Mouse (Mus musculus) gastrocnemius, postnatal 25 days (tissue): Measurements from ENCODE around the gene Slc5a12. TPM values are rescaled to one million over a fixed set of nuclear protein-coding genes. Genes with fewer than 3 reads are reported as not detected.

ENCODE experiments used
- DNase-seq: peaks from one replicate; pipeline ENCODE4 v3.0.0; 2022
- long read RNA-seq, 2 experiments: library from polyadenylated mRNA; stranded (forward); transcript quantifications; one replicate each; pipeline ENCODE4 v2.0.0; 2021
- total RNA-seq, 2 experiments: library from RNA; stranded (reverse); gene quantifications; 1 replicate in 1 of 2; 2 replicates in 1 of 2; pipeline ENCODE4 v1.2.3; 2021

Slc5a12 gene
- total RNA-seq = not detected
- long read RNA-seq, experiment 1 = 0 reads
- long read RNA-seq, experiment 2 = 0 reads

DNA sequence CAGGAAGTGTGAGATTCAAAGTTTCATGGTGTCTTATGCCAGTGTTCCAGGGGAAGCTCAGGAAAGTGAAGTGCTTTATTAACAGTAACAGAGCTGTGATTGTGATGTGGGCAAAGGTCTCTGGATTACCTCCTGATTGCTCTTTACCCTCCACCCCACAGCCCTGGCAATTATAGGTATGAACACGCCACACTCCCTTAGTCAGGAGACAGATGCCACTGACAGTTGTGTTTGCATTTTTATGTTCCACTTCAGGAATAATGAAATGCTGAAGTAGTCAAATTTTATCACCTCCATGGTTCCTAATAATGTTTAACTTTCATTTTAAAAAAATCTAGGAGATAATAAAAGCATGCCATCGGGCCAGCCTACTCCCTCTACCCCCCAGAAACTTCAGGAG is at the start of gene Slc5a12:
TSS of gene Slc5a12 (plus strand) at position 367 of the 400 bp plus-strand sequence.
- DNase-seq = no peak

DNA sequence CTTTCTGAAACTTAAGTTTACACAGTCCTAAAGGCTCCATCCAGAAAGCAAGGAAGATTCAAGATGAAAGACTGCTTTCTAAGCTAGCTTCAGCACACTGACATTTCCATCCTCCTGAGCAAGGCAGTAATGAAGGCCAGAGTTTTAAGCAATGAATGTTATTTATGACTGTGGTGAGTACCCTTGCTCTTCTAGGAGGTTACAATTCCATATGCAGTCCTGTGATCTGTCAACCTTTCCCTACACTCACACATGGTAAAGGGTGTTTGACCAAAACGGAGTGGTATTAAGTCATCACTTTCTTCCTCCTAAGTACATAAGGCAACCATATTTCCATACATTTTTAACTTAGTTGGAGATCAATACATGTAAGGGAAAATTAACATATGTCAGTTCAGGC is 41.0 kb upstream of the Slc5a12 start:
- no peak for DNase-seq

DNA sequence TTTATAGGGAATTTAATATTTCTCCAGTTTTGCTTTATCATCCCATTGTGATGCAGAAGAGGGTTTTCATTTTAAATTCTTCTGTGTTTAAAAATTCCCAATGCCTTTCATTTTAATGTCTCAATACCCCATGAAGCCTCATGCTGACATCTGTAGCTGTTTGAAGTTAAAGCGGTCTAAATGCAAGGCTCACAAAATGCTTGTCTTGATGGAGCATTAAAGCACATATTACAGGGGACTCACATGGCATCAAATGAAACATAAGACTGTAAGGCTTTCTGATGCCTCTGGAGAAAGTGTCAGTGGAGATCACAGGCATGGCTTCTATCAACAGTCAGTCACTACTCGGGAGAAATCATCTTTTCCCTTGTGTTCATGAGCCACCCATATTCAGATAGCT is 34.5 kb upstream of the Slc5a12 start:
- DNase-seq = no peak

DNA sequence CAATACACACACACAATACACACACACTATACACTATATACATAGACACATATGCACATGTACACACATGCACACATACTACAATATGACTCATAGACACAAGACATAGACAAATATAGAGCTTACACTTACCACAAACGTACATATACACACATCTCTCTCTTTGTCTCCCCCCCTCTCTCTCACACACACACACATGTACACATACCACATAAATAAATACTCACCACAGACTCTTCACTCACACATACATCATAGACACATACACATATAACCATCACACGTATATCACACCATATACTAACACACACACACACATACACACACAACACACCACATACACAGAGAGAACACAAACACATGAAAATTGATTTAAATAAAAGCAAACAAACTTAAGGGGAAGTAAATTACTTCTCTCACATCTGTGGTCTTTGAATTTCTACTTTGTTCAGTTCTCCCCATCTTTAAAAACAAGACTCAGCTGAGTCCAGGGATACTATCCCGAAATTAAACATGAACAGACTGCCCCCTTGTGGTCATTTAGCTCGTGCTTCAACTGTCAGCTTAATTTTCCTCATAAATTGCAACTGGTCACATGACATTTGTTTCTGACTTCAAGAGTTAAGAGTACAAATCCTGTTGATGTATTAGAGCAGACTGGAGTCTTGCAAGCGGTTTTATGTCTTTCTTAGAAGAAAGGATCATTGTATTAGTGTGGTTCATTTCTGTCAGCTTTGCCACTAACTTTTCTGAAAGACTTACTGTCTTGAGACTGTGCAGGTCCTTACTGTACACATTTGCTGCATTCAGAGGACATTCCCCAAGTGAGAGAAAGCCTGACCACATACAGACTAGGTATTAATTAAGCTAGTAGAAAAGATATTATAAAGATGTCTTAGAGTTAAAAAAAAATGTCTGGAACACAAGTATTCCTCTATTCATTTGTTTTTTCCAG is 32.1 kb upstream of the Slc5a12 start:
- DNase-seq = peak; percentile 4

DNA sequence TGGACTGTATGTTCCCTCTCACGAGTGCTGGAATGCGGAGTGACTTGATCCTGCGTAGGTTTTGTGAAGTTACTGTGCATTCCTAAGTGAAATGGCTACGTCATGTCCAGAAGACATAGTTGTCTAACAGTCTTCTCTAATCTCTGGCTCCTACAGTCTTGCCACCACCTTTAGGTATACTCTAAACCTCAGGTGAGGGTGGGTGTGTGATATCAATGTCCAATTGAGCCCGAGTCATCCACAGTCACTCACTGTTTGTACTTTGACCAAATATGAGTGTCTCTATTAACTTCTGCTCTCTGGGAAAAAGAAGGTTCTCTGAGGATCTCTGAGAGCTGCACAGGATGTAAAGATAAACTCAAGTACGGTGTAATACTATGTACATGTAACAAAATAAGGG is 10.4 kb upstream of the Slc5a12 start:
- DNase-seq = no peak

DNA sequence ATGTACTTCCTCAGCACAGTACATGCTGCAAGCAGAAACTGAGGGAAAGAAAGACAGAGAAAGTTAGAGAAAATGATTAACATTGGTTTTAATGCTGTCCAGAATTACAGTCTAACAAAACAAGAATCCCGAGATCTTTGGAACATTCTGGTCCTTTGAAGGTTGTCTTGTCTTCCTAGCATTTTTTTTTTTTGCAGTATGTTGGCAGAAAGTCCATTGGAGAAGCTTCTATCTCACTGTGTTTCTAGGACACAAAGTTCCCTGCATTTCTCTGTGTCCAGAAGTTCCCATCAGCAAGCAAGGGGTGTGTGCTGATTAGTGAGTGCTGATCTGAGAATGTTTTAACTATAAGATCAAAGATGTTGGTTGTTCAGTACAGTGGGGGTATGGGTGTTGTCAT is 7.1 kb upstream of the Slc5a12 start:
- DNase-seq = no peak

DNA sequence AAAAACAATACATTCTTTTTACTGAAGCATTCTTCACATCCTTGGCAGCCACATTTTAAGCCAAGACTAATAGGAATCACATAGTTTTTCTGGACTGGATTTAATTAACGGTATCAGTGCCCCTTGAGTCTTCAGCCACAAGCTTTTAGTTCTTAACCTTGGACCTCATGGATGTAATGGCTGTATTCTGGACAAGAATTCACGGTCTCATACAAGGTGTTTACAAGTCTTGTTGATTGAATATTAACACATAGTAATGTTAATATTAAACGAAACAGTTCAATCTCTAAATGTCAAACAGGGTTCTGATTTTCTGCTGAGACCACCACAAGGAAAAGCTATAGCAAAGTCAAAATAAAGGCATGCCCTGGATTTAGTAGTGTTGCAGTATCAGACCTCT is 4.8 kb upstream of the Slc5a12 start:
- DNase-seq = no peak

DNA sequence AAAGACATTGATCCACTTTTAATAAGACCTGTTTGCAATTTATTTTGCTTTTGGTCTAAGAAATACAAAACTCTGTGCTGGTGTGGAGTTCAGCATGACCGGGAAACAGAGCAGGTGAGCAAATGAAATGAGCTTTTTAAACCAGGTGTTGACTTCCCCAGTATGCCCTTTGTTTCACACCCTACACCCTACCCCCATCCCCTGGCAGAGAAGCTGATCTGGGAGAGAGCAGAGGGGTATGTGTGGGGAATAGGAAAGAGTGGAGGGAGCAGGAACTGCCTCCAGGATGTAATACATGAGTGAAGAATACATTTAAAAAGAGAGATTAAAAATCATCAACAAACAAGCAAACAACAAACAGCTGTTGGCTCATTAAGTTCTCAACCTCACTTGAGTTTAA is 47.3 kb downstream of the Slc5a12 start:
- no peak for DNase-seq

DNA sequence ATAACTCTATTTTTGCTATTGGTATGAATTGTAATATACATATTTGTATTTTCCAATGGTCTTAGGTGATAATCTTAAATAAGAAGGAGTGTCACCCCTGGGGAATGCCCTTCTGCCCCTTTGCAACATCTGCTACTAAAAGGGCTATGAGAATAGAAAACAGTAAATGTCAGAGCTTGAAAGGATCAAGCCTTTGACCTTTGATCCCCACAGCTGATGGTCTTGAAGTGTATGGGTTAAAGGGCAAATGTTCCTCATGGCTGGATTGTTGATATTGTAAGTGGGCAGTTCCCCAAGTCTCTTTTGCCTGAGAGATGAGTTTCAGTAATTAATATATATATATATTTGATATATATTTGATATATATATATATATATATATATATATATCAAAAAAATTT is 47.7 kb downstream of the Slc5a12 start:
- no peak for DNase-seq

DNA sequence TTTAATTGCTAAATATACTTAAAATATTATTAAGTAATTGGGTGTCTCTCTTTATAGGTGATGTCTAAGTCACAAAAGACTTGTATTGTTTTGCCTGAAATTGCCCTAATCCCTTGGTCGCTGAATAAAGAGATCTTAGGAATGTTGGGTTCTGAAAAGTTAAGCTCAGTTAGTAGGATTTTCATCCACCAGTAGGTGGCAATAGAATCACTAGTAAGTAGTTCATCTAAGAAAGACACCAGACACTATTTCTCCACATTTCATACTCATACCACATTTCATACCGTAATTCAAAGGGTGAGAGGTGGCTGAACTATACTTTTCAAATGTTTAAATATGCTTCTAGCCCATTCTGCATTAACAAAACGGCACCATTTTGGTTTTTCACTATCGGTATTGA is 66.2 kb downstream of the Slc5a12 start:
- DNase-seq = no peak

DNA sequence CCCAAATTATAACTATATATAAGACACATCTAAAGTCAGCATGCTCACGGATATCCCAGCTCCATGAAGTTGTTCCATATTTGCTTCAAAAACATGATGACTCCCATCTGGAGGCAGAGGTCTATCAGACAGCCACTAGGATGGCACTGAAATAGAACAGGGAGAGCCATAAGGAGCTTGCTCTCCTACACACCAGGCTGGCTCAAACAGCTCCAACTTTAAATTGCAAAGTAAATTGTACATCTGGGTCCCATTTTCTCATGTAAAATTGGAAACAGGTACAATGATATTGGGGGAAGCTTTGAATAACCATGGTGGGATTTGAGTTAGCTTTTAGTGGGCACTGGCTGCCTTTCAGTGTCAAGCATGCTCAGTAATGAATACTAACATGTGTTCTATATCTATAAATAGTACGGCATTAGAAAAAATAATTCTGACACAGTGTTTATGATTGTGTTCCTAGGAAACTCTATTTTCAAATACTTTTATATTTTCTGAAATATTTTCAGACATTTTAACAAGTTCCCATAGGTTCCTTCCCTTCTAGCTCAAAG is 74.0 kb downstream of the Slc5a12 start:
- DNase-seq = no peak

Other genes with a start within 250 kb of the Slc5a12 start
- 10 to 100 TPM in 1 of 2 experiments, 1 to 10 TPM in 1; 9.0 to 12.4 TPM for gene Fibin, start 234.1 kb upstream of the Slc5a12 start, total RNA-seq
- not detected for gene Muc15, start 124.0 kb downstream of the Slc5a12 start, total RNA-seq